Mouse (Mus musculus) activated CD4-positive, CD25-positive, alpha-beta regulatory T cell, adult 4 months (primary cell): ENCODE results near the gene Tmem14c. TPM values are rescaled to one million over a fixed set of nuclear protein-coding genes. Genes with fewer than 3 reads are reported as not detected.

Experiments used
- ATAC-seq: one replicate; pipeline ENCODE4 v1.8.0; 2017
- polyA plus RNA-seq, 2 experiments: library from polyadenylated mRNA; unstranded; fragments of 100-300 nt; shearing (Covaris generic); gene quantifications; one replicate each; pipeline ENCODE4 v1.2.1; 2017

Gene Tmem14c
- polyA plus RNA-seq, 2 experiments from 2014 or later, result 173 to 200 TPM

DNA sequence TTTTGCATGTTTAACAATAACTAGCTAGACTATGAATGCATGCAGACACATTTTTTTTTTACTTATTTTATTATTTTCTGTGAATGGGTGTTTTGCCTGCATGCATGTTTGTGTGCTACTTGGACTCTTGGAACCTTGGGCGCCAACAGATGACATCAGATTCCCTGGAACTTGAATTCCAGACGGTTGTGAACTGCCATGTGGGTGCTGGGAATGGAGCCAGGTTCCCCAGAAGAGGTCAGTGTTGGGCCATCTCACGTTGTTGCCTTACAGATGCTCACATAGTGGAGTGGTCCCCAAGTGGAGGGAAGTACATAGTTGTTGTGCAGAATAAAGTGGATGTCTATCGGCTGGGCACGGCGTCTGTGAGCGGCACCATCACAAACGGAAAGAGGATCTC is 7.1 kb upstream of the Tmem14c start:
- ATAC-seq, result no peak

DNA sequence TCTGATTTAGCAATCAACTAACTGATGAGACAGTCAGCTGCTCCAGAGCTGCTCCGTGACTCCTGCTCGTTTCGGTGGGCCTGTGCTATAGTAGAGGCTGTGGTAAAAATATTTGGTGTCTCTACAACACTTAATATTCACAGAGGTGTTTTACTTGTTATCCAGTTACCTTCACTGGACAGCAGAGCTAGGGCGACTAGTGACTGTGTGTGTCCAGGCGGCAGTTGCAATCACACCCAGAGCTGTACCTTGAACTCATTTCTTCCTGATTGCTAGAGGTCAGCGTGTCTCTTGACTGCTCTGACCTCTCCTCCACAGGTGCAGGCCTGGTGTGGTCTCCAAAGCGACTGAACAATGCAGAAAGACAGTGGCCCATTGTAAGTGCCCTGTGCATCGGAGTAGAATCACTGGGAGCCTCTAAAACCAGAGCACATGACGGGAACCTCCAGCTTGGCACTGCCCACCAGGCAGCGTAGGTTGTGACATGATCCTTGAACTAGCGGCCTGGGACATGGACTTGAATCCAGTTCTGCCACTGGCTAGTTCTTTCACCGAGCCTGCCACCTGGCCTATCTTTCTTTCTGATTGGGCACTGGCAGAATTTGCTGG is 809 bp downstream of the Tmem14c start:
- ATAC-seq, result no peak

DNA sequence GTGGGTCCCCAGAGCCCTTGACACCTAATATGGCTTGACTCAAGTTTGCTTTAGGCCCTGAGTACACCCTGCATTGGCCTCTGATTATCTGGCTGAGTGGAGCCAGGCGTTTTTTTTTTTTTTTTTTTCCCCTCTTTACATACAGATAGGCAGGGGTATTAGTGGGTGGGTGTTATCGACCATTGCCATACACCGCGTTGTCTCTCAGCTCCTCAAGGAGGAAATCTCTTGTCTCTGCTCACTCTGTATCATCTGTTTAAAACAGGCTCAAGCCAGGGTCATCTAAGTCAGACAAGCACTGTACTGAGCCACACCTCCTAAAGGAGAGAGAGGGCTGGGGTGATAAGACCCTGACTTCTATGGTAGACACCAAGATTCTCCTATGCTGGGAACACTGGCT is 1.7 kb downstream of the Tmem14c start:
- no peak for ATAC-seq

DNA sequence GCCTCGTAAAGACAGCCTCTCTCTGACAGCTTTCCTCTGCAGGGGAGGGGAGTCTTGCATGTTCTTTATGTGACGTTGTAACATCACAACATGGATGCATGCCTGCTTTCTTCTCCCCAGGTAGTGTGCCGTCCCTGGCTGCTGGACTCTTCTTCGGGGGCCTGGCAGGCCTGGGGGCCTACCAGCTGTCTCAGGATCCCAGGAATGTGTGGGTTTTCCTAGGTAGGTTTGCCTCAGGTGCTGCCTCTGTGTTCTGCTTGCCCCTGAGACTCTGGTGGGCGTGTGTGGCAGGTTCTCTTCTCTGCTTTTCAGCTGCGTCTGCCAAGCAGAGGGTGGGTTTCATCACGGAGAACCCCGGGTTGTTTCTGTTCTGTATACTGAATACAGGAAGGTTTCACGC is 2.1 kb downstream of the Tmem14c start:
- no peak for ATAC-seq

DNA sequence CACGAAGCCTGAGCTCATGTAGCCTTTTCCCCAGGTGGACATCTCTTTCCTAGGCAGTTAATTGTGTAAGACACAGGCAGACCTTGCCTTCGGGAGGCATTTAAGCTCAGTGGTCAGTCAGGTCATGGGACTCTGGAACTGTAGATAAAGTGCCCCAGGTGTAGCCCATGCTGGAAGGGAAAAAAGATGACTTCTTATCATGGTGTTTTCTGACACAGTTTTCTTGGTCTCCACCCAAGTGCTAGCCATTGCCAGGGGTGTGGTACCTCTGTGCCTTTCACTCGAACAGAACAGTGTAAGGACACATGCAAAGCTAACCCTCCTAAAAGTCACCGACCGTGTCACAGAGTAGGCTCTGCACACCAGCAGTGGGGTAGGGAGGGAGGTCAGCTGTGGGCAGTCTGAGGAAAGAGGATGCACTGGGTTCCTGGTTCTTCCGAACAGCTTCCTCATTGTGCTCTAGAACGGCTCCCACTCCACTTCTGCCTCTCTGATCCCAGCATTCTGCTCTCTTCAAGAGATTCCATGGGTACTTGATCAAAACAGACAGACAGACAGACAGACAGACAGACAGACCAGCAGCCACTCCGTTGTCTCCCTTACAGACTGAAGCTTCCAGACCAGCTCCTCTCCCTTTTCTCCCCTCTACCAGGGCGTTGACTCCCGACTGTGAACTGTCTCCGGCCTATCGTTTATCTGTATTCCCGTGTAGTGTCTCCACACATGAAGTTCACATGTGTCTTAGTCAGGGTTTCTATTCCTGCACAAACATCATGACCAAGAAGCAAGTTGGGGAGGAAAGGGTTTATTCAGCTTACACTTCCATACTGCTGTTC is 2.9 kb downstream of the Tmem14c start:
- ATAC-seq, result no peak

GRCm38 (mm10) chr13:41020494-41020893 is 4.4 kb downstream of the Tmem14c start:
- no peak for ATAC-seq

- ATAC-seq, result no peak
Measured at GRCm38 (mm10) chr13:41021607-41022006, 5.5 kb downstream of the Tmem14c start.

DNA sequence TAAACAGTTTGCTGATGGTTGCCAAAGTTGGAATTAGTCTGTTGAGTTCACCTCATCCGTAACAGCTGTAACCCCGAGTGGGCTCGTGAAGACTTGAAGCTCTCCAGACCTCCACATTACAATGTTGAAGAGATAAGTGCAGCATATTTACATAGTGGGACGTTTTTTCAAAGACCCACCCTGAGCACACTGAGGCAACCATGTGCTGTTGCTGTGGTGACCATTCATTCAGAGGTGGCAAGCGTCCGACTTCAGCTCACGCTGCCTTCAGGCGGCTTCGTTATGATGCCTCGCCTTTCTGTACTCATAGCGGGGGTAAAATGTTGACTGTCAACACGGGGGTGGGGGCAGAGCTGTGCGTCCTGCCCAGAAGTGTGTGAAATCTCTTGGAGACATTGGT is 6.0 kb downstream of the Tmem14c start:
- ATAC-seq, result no peak

GRCm38 (mm10) chr13:41030098-41030497 is 14.0 kb downstream of the Tmem14c start:
- no peak for ATAC-seq

DNA sequence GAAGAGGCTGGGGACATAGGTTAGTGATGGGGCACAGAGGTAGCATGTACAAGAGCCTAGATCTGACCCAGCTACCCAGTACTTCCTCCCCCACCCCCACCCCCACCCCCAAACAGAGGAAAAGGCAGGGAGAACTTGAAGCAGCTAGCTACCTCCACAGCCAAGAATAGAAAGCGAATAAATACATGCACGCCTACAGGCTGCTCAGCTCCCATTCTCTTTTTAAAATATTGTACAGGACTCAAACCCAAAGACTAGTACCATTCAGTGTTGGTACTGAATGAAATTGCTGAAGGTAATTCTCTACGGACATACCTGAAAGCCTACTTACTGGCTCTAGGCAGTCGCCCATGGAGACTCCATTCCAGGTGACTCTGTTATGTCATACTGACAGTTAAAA is 26.4 kb downstream of the Tmem14c start:
- no peak for ATAC-seq

GRCm38 (mm10) chr13:41045901-41046300 is 29.8 kb downstream of the Tmem14c start:
- no peak for ATAC-seq

DNA sequence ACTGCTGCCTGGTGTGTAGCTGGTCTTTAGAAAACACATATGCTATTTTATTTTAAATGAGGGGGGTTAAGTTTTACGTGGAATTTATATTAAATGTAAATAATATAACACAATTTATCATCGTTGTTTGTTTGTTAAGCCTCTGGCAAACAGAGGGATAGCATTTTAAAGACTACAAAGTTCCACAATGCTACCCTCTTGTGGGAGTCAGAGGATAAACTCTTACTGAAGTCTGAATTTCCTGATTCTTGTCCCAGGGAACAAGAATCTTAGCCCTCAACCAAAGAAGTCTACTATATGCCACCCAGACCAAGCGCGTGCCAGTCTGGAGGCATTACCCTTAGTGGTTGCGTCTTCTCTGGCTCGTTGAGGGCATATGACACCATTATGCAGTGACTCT is 31.2 kb downstream of the Tmem14c start:
- ATAC-seq, result no peak

DNA sequence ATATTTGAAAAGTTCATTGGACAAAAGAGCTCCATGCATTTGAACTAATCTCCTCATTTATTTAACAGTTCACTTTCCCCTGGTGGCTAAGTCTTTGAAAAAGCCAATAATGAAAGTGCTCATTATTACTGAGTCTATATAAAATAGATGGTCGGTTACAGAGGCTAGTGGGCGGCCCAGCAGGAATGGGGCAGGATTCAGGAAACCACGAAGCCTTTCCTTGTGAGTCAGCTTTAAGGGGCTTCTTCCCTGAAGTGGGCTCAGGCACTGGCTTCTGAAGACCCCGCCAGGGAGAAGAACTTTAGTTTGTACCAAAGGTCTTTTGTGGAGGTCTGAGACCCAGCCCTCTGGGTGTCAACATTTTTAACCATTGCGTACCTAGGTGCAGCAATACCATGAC is 35.9 kb downstream of the Tmem14c start:
- ATAC-seq, result no peak

DNA sequence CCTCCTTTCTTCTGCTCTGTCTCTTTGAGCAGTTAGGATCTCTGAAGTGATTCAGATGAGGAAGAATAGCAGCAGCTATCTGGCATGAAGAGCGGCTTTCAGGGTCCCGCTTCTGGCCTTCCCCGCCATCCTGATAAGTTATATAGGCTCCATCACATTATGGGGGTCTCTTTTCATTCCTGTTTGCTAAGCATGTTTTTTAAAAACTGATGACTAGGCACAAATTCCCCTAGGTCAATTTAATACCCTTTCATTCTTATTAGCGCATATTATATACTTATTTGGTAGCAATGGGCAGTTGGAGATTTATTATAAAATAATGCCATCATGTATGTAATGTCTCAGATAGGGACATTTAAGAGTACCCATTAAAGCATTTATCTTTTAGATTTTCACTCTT is 51.5 kb downstream of the Tmem14c start:
- ATAC-seq, result no peak

DNA sequence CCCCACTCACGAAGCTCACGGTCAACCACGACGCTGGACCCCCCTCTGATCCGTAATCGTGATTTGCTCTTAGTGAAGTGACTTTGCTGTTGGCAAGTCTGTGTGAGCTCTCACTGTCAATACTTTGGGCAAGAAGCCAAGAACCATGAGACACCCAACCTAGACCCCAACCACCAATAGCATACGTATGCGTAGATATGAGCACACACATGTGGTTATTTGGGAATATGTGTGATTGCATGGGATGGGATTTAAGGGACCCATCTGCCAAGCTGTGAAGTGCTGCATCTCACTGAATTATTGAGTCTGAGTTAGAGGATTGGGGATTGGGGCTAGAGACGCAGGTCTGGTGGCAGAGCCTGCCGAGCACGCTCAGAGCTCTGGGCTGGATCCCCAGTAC is 55.5 kb downstream of the Tmem14c start:
- no peak for ATAC-seq

Other genes with a start within 250 kb of the Tmem14c start
- gene Gcnt2, start 156.5 kb upstream of the Tmem14c start, polyA plus RNA-seq, result under 1 TPM in 1 of 2 experiments, not detected in 1; 0.12 TPM
- gene Pak1ip1, start 15.3 kb upstream of the Tmem14c start, polyA plus RNA-seq, result 10 to 100 TPM; 70.4 to 94.2 TPM
- under 1 TPM in 1 of 2 experiments, not detected in 1; 0.12 TPM for gene Mak, start 63.4 kb downstream of the Tmem14c start, polyA plus RNA-seq
- under 1 TPM in 1 of 2 experiments, not detected in 1; 0.38 TPM for gene Gcm2, start 94.7 kb downstream of the Tmem14c start, polyA plus RNA-seq
- under 1 TPM in 1 of 2 experiments, not detected in 1; 0.33 TPM for gene Sycp2l, start 98.0 kb downstream of the Tmem14c start, polyA plus RNA-seq
- not detected for gene Elovl2, start 204.1 kb downstream of the Tmem14c start, polyA plus RNA-seq
- 1 to 10 TPM; 3.7 to 3.8 TPM for gene Smim13, start 233.6 kb downstream of the Tmem14c start, polyA plus RNA-seq